Mouse (Mus musculus): ENCODE measurements around the gene Cacna1c. TPM values are rescaled to one million over a fixed set of nuclear protein-coding genes. Genes with fewer than 3 reads are reported as not detected.

Cacna1c gene
- polyA plus RNA-seq, 1 experiment from 2014 or later, result 5.2 TPM

DNA sequence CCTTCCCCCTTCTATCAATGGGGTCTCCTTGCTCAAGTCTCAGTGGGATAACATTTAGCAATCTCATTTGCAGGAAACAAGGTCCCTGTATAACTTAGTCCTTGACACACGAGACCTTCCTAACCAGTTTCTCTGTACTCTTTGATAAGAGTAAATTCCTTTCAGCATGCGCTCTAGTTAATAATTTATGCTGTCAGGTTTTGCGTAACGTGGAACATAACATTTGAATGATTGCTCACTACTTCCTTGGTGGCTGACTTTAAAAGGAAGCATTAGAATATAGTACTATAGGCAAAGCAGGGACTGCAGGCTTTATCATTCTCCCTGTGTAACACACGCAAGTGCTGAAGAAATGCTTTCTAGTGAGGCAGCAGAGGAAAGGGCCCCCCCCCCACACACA, 232.9 kb downstream of the Cacna1c start:
- 61% methylated on average over 5 of the region's 5 CpGs for WGBS
- H3K4me3 ChIP-seq (replicated peaks), result no peak overlapping the region
- H3K27me3 ChIP-seq, result no peaks in the 10 kb centered on the region
- no peak overlapping the region for H3K27ac ChIP-seq
- H3K36me3 ChIP-seq, result no peaks in the 10 kb centered on the region
- no peak for ATAC-seq
- H3K4me2 ChIP-seq (replicated peaks), result no peak overlapping the region
- H3K4me1 ChIP-seq (replicated peaks), result peaks cover 4% of the 10 kb centered on the region; the same call in 1 of the 2 replicates
- H3K9me3 ChIP-seq, result no peaks in the 10 kb centered on the region
- no peak overlapping the region for H3K9ac ChIP-seq (replicated peaks)

DNA sequence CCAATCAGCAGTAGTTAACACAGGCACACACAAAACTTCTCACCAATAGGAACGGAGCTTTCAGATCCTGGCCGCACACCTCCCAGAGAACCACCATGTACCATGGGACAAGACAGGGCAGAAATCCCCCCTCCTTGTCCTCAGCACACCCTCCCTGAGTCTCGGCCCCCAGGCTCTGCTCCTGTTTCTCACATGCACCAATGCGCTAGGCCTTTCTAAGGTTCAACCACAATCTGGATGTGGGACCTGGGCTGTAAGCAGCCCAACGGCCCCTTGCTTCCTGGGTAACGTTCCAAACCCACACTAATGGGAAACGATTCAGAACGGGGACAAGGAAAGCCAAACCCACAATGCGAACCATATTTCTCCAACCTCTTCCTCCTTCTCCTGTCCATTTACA, 237.7 kb downstream of the Cacna1c start:
- no peak overlapping the region for H3K4me2 ChIP-seq (replicated peaks)
- no peak for ATAC-seq
- WGBS, result 97% methylated on average over 9 of the region's 9 CpGs
- no peaks in the 10 kb centered on the region for H3K9me3 ChIP-seq
- H3K4me1 ChIP-seq (replicated peaks), result 0 out of 2 replicates have a peak, but pooled peaks cover 4% of the 10 kb centered on the region
- H3K4me3 ChIP-seq (replicated peaks), result no peak overlapping the region
- H3K9ac ChIP-seq (replicated peaks), result no peak overlapping the region
- no peaks in the 10 kb centered on the region for H3K36me3 ChIP-seq
- H3K27me3 ChIP-seq, result no peaks in the 10 kb centered on the region
- H3K27ac ChIP-seq, result no peak overlapping the region

DNA sequence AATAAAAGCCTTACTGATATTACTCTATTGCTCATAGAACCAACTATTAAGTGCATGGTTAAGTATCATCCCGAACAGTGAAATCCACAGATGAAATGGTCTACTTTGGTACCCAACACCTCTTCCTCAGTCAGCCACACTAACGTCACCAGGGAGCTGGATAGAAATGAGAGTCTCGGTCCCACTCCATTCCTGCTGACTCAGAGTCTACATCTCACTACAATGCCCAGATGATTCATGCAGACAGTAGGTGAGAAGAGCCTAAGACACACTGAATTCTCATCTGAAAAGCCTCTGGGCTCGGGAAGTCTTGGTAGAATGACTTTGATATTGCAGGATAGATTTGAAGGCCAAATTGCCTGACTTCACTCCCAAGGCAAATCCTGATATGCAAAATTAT, 240.0 kb downstream of the Cacna1c start:
- H3K4me2 ChIP-seq (replicated peaks), result no peak overlapping the region
- no peaks in the 10 kb centered on the region for H3K36me3 ChIP-seq
- ATAC-seq, result no peak
- no peaks in the 10 kb centered on the region for H3K4me1 ChIP-seq (replicated peaks)
- H3K27me3 ChIP-seq, result no peaks in the 10 kb centered on the region
- no peaks in the 10 kb centered on the region for H3K9me3 ChIP-seq
- WGBS, result 87% methylated on average over 4 of the region's 4 CpGs
- H3K4me3 ChIP-seq (replicated peaks), result no peak overlapping the region
- no peak overlapping the region for H3K9ac ChIP-seq (replicated peaks)
- no peak overlapping the region for H3K27ac ChIP-seq

DNA sequence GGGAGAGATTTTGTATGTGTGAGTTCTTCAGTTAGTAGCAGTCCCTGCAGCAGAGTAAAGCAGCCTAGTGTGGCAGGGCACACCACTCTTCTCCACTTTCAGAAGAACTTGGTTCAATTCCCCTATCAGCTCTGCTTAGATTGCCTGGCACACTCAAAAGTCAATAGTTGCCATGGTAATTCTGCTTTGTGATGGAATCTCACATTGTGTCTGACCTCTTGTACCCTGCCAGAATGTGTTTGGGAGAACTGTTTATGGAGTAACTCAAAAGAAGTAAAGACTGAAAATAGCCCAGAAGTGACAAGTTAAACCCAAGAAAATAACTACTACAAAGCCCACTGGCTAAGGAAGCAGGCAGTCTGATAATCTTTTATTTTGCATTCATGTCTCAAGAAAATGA, 240.4 kb downstream of the Cacna1c start:
- Histone ChIP-seq H3K4me3 (replicated peaks) (no peak overlapping the region), H3K4me2 (replicated peaks) (no peak overlapping the region), H3K27me3 (no peaks in the 10 kb centered on the region), H3K9ac (replicated peaks) (no peak overlapping the region), H3K27ac (no peak overlapping the region), H3K4me1 (replicated peaks) (no peaks in the 10 kb centered on the region), H3K9me3 (no peaks in the 10 kb centered on the region), H3K36me3 (no peaks in the 10 kb centered on the region)
- no peak for ATAC-seq

DNA sequence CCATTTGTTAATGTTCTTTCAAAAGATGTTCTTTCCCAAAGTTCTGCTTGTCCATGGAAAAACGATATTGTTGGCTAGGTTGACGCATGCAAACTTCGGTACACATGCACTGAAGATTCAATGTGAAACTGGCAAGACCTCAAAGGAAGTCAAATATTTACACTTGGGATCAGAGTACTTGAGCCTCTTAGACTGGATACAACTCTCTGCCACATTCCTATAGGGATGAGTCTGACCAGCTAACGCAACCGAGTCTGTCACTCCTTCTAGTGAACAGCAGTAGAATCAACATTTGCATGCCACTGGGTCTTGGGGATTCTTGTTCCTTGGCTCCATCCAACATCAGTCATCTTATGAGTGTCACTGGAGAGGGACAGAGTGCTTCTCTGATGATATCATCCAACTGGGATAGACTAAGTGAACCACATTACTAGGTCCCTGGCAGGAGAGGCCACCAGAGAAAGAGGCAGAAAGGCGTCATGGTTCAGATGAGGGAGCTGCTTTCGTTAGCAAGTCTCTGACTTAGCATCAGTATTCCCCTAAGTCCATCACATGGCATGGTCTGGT, 241.1 kb downstream of the Cacna1c start:
- no peak overlapping the region for H3K9ac ChIP-seq (replicated peaks)
- 85% methylated on average over 7 of the region's 7 CpGs for WGBS
- ATAC-seq, result no peak
- no peak overlapping the region for H3K4me2 ChIP-seq (replicated peaks)
- no peaks in the 10 kb centered on the region for H3K4me1 ChIP-seq (replicated peaks)
- H3K27me3 ChIP-seq, result no peaks in the 10 kb centered on the region
- H3K27ac ChIP-seq, result no peak overlapping the region
- H3K4me3 ChIP-seq (replicated peaks), result no peak overlapping the region
- H3K9me3 ChIP-seq, result no peaks in the 10 kb centered on the region
- H3K36me3 ChIP-seq, result no peaks in the 10 kb centered on the region

DNA sequence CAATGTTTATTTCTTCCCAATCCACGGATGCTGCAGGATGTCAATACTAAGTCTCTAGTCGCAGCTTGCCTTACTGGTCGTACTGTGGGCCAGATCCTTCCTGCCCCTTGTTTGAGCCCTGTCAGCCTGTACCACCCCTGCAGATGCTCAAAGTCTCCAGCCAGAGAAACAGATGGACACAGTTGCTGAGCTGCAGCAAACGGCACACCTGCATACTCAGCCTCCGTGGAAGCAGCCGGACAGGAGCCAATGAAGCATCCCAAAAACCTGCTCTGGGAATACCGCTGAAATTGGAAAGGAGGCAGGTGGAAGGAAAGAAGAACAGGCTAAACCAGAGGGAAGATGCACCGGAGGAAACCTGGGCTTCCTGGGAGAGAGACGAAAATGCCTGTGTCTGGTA, 243.8 kb downstream of the Cacna1c start:
- H3K27ac ChIP-seq, result no peak overlapping the region
- no peaks in the 10 kb centered on the region for H3K4me1 ChIP-seq (replicated peaks)
- H3K9ac ChIP-seq (replicated peaks), result no peak overlapping the region
- H3K4me2 ChIP-seq (replicated peaks), result no peak overlapping the region
- H3K9me3 ChIP-seq, result no peaks in the 10 kb centered on the region
- no peak overlapping the region for H3K4me3 ChIP-seq (replicated peaks)
- ATAC-seq, result no peak
- no peaks in the 10 kb centered on the region for H3K27me3 ChIP-seq
- no peaks in the 10 kb centered on the region for H3K36me3 ChIP-seq
- WGBS, result 88% methylated on average over 9 of the region's 9 CpGs

DNA sequence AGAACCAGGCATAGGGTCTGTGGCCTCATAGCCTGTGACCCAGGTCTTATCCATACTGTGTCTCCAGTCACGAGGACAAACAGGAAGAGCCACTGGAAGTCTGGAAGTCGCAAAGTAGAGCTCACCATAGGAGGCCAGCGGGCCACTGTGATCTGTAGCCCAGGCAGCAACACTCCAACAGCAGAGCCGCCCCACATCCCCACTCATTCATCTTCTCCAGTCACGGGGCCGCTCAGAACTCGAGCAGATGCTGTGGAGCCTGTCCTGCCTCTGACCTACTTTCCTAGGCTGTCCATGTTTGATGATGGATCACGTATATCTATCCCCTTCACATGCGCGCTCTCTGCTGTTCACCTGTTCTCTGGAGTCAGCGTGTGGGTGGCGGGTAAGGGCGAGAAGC, 246.0 kb downstream of the Cacna1c start:
- no peaks in the 10 kb centered on the region for H3K27me3 ChIP-seq

DNA sequence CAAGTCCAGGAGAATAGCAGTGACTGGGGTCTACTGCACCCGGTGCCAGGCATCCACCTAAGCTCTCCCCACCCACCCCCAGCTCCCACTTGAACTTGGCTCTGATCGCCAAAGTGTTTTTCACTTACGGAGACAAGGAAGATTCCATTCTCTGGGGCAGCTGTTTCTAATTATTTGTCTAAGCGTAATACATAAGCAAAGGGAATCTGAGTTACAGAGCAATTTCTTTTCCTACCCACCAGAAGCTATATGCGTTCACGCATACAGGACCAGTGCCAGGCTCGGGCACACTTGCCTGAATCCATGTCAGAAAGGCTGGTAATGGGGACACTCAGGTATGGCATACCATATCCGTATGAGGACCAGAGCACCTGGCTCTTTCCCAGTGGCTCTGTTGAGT, 248.9 kb downstream of the Cacna1c start:
- H3K27ac ChIP-seq, result no peak overlapping the region
- H3K4me3 ChIP-seq (replicated peaks), result no peak overlapping the region
- H3K36me3 ChIP-seq, result no peaks in the 10 kb centered on the region
- H3K4me1 ChIP-seq (replicated peaks), result no peaks in the 10 kb centered on the region
- 90% methylated on average over 8 of the region's 8 CpGs for WGBS
- H3K27me3 ChIP-seq, result no peaks in the 10 kb centered on the region
- H3K4me2 ChIP-seq (replicated peaks), result no peak overlapping the region
- H3K9me3 ChIP-seq, result no peaks in the 10 kb centered on the region
- no peak overlapping the region for H3K9ac ChIP-seq (replicated peaks)
- no peak for ATAC-seq

More for the DNA sequence above, 246.0 kb downstream of the Cacna1c start:
- ATAC-seq, result no peak
- Histone ChIP-seq H3K4me1 (replicated peaks) (no peaks in the 10 kb centered on the region), H3K9me3 (no peaks in the 10 kb centered on the region), H3K4me2 (replicated peaks) (no peak overlapping the region), H3K4me3 (replicated peaks) (no peak overlapping the region), H3K27ac (no peak overlapping the region), H3K9ac (replicated peaks) (no peak overlapping the region), H3K36me3 (no peaks in the 10 kb centered on the region)
- 87% methylated on average over 13 of the region's 13 CpGs for WGBS

DNA sequence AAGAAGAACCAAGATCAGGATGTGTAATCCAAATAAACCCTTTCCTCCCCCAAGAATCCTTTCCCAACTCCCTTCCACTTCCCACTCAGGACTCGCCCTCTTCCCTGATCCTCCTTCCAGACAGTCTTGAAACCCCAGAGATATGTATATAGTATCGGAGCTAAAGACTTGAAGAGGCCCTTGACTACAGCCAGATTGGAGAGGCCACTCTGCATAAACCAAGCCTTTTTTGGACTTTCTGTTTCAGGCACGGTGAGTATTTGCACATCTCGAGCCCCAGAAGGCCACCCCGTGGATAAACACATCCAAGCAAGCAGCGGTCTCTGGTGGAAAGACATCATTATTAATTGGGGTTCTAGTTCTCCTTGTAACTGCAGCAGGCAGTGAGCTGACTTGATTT, 249.6 kb downstream of the Cacna1c start:
- Histone ChIP-seq H3K27ac (no peak overlapping the region), H3K9me3 (no peaks in the 10 kb centered on the region), H3K36me3 (no peaks in the 10 kb centered on the region), H3K4me1 (replicated peaks) (no peaks in the 10 kb centered on the region), H3K9ac (replicated peaks) (no peak overlapping the region), H3K4me2 (replicated peaks) (no peak overlapping the region), H3K27me3 (no peaks in the 10 kb centered on the region), H3K4me3 (replicated peaks) (no peak overlapping the region)
- ATAC-seq, result no peak
- WGBS, result 88% methylated on average over 6 of the region's 6 CpGs

DNA sequence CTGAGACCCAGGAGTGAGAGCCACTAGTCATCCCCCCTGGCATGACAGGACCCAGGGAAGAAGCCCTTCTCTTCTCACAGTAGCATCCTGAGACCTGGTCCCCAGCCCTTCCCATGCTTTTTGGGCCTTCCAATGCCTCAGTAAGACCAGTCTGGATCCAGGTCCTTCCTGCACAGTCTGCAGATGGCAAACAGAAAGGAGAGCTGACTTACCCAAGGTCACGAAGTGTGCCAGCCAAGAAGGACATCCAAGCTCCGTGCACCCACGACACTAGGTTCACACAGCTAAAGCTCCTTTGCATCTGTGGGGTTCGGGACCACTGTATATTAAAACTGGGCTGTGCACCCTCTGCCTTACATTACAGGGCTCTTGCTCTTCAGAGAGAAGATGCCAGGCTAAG, 252.1 kb downstream of the Cacna1c start:
- Histone ChIP-seq H3K4me1 (replicated peaks) (no peaks in the 10 kb centered on the region), H3K36me3 (no peaks in the 10 kb centered on the region), H3K4me2 (replicated peaks) (no peak overlapping the region), H3K9ac (replicated peaks) (no peak overlapping the region), H3K9me3 (no peaks in the 10 kb centered on the region), H3K27ac (no peak overlapping the region), H3K4me3 (replicated peaks) (no peak overlapping the region), H3K27me3 (no peaks in the 10 kb centered on the region)
- ATAC-seq, result no peak
- WGBS, result 90% methylated on average over 4 of the region's 4 CpGs

DNA sequence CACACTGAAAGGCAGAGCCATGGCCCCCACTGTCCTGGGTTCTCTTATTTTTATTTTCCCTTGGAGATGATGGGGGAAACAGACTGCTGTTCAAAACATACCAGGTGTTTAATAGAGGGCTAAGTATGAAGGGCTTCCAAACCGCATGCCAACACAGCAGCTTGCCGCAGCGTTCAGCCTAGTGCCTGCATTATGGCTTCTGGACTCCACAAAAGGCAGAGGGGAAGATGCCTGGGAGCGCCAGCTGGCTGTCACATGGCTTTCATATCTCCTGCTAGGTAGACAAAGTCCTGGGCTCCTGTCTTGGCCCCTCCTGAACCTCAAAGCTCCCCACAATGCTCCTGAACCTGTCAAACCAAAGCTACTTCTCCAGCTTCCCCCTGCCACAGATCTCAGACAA, 254.4 kb downstream of the Cacna1c start:
- H3K27me3 ChIP-seq, result no peaks in the 10 kb centered on the region
- no peaks in the 10 kb centered on the region for H3K9me3 ChIP-seq
- 91% methylated on average over 4 of the region's 4 CpGs for WGBS
- no peak overlapping the region for H3K9ac ChIP-seq (replicated peaks)
- ATAC-seq, result no peak
- no peaks in the 10 kb centered on the region for H3K36me3 ChIP-seq
- no peak overlapping the region for H3K4me3 ChIP-seq (replicated peaks)
- peaks cover 5% of the 10 kb centered on the region; the same call in 1 of the 2 replicates for H3K4me1 ChIP-seq (replicated peaks)
- H3K4me2 ChIP-seq (replicated peaks), result no peak overlapping the region
- no peak overlapping the region for H3K27ac ChIP-seq

DNA sequence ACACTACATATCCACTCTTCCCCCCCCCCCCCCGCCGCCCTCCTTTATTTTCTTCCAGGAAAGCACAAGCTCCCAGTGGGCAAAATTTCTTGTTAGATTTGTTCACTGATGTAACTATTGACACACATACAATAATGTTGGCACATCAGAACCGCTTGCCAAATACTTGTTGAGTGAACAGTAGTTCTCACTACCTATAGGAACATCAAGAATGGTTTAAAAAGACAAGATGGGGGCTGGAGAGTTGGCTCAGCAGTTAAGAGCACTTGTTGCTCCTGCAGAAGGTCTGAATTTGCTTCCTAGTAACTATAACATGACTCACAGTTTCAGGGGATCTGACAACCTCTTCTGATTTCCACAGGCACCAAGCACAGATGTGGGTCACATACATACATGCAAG, 255.2 kb downstream of the Cacna1c start:
- Histone ChIP-seq H3K27ac (no peak overlapping the region), H3K9me3 (no peaks in the 10 kb centered on the region), H3K4me2 (replicated peaks) (no peak overlapping the region), H3K27me3 (no peaks in the 10 kb centered on the region), H3K36me3 (no peaks in the 10 kb centered on the region), H3K4me1 (replicated peaks) (peaks cover 5% of the 10 kb centered on the region; the same call in 1 of the 2 replicates), H3K9ac (replicated peaks) (no peak overlapping the region), H3K4me3 (replicated peaks) (no peak overlapping the region)
- 84% methylated on average over 3 of the region's 3 CpGs for WGBS
- no peak for ATAC-seq

DNA sequence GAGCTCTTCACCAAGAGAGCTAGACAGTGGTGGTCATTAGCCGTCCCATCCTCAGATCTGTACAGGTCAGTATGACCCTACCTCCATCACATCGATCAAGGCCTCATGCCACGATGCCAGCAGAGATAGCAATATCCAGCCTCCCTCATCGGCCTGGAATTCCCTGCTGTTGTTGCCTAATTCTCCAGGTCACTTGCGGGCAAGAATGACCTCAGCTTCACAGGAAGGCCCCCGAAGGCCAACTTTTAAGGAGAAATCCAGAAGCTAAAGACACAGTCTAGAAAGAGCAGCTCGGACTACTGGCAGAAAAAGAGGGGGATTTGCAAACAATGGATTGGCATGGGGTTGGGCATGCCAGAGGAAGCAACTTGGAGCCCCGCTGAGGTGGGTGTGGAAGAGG, 256.6 kb downstream of the Cacna1c start:
- Histone ChIP-seq H3K36me3 (no peaks in the 10 kb centered on the region), H3K9ac (replicated peaks) (no peak overlapping the region), H3K4me1 (replicated peaks) (peaks cover 7% of the 10 kb centered on the region; the same call in 1 of the 2 replicates), H3K4me2 (replicated peaks) (no peak overlapping the region), H3K4me3 (replicated peaks) (no peak overlapping the region), H3K9me3 (no peaks in the 10 kb centered on the region), H3K27me3 (no peaks in the 10 kb centered on the region), H3K27ac (no peak overlapping the region)
- WGBS, result 95% methylated on average over 8 of the region's 8 CpGs
- ATAC-seq, result no peak

Data from midbrain, embryonic 13.5 days (tissue).